Mouse (Mus musculus) activated CD4-positive, CD25-positive, alpha-beta regulatory T cell, adult 4 months (primary cell): ENCODE data around the gene Fosl1. TPM values are rescaled to one million over a fixed set of nuclear protein-coding genes. Genes with fewer than 3 reads are reported as not detected.
"Not testable (repeated sequence)": the region's sequence is repeated elsewhere in the genome, so short reads cannot be mapped to it uniquely, and the experiment has no call there.

Source experiments
- ATAC-seq: one replicate; pipeline ENCODE4 v1.8.0; 2017
- polyA plus RNA-seq, 2 experiments: library from polyadenylated mRNA; unstranded; fragments of 100-300 nt; shearing (Covaris generic); gene quantifications; one replicate each; pipeline ENCODE4 v1.2.1; 2017

Gene Fosl1
- polyA plus RNA-seq, 2 experiments from 2014 or later = not detected

- no peak for ATAC-seq
Observed at GRCm38 (mm10) chr19:5483386-5484359, 36.3 kb downstream of the Fosl1 start.

GRCm38 (mm10) chr19:5484496-5484895, 37.1 kb downstream of the Fosl1 start:
- no peak for ATAC-seq

- ATAC-seq = no peak
Observed at GRCm38 (mm10) chr19:5485371-5485770, 38.0 kb downstream of the Fosl1 start.

GRCm38 (mm10) chr19:5485821-5486220, 38.5 kb downstream of the Fosl1 start:
- no peak for ATAC-seq

- ATAC-seq = no peak
Observed at GRCm38 (mm10) chr19:5486286-5486685, 38.9 kb downstream of the Fosl1 start.

GRCm38 (mm10) chr19:5486771-5487170, 39.4 kb downstream of the Fosl1 start:
- ATAC-seq = no peak

GRCm38 (mm10) chr19:5487768-5488550, 40.6 kb downstream of the Fosl1 start, which contains the start of gene Mus81:
Mus81 (minus strand) TSS chr19:5488402.
- ATAC-seq = peak; percentile 34

GRCm38 (mm10) chr19:5488878-5489571, 41.7 kb downstream of the Fosl1 start:
- ATAC-seq = peak; percentile 65

- not testable (repeated sequence) for ATAC-seq
Observed at GRCm38 (mm10) chr19:5489721-5490120, 42.4 kb downstream of the Fosl1 start.

GRCm38 (mm10) chr19:5490313-5490897, 43.1 kb downstream of the Fosl1 start, which contains the start of gene Cfl1:
Cfl1 (plus strand) TSS chr19:5490455.
- ATAC-seq = peak; percentile 41

- ATAC-seq = peak; percentile 38
Observed at GRCm38 (mm10) chr19:5490898-5491708, 43.8 kb downstream of the Fosl1 start.

GRCm38 (mm10) chr19:5492641-5493040, 45.3 kb downstream of the Fosl1 start:
- no peak for ATAC-seq

- not testable (repeated sequence) for ATAC-seq
Observed at GRCm38 (mm10) chr19:5493301-5493721, 46.0 kb downstream of the Fosl1 start.

- no peak for ATAC-seq
Observed at GRCm38 (mm10) chr19:5494314-5494713, 47.0 kb downstream of the Fosl1 start.

GRCm38 (mm10) chr19:5495353-5496051, 48.2 kb downstream of the Fosl1 start:
- ATAC-seq = no peak

- ATAC-seq = no peak
Observed at GRCm38 (mm10) chr19:5496052-5496370, 48.7 kb downstream of the Fosl1 start.

GRCm38 (mm10) chr19:5500330-5500875, 53.1 kb downstream of the Fosl1 start:
- ATAC-seq = no peak

- ATAC-seq = no peak
Observed at GRCm38 (mm10) chr19:5503687-5504086, 56.3 kb downstream of the Fosl1 start, which contains the start of gene 1700020D05Rik. 1700020D05Rik (minus strand) TSS chr19:5503787.
